Mouse (Mus musculus) hindbrain, embryonic 14.5 days (tissue): ENCODE data around the gene Tnik. TPM values are rescaled to one million over a fixed set of nuclear protein-coding genes. Genes with fewer than 3 reads are reported as not detected.

Experiments
- ATAC-seq: fragments of 200-750 bp; cut with Nextera tagmentation; 2 replicates; pipeline ENCODE4 v1.8.0; 2017; ENCODE audit warnings: moderate number of reproducible peaks, mild to moderate bottlenecking, moderate TSS enrichment, moderate library complexity; ENCODE audit not compliant: low FRiP score
- DNase-seq: peaks from one replicate; pipeline ENCODE4 v3.0.0-alpha.2; 2015; ENCODE audit warnings: low spot score
- H3K27ac ChIP-seq: fragments of 300-500 bp; sonication (generic); 2 replicates; pipeline ENCODE4 v1.5.1; 2014; ENCODE audit warnings: mild to moderate bottlenecking, moderate library complexity
- H3K27me3 ChIP-seq: fragments of 300-500 bp; sonication (generic); 2 replicates; pipeline ENCODE4 v1.6.1; 2014; ENCODE audit warnings: mild to moderate bottlenecking, low read length, mixed read lengths; ENCODE audit not compliant: control insufficient read depth, insufficient read depth
- H3K36me3 ChIP-seq: fragments of 300-500 bp; sonication (generic); replicated peaks from 2 replicates; pipeline ENCODE4 v1.6.1; 2014; ENCODE audit not compliant: control insufficient read depth, insufficient read depth
- H3K4me1 ChIP-seq: fragments of 300-500 bp; sonication (generic); replicated peaks from 2 replicates; pipeline ENCODE4 v1.6.1; 2014; ENCODE audit warnings: antibody characterized with exemption, low read length, mixed read lengths; ENCODE audit not compliant: control insufficient read depth, insufficient read depth
- H3K4me2 ChIP-seq: fragments of 300-500 bp; sonication (generic); replicated peaks from 2 replicates; pipeline ENCODE4 v1.6.1; 2014; ENCODE audit warnings: mild to moderate bottlenecking, moderate library complexity
- H3K4me3 ChIP-seq: fragments of 300-500 bp; sonication (generic); replicated peaks from 2 replicates; pipeline ENCODE4 v1.5.1; 2014; ENCODE audit warnings: mild to moderate bottlenecking, low read length
- H3K9ac ChIP-seq: fragments of 300-500 bp; sonication (generic); 2 replicates; pipeline ENCODE4 v1.6.1; 2014
- H3K9me3 ChIP-seq: fragments of 300-500 bp; sonication (generic); 2 replicates; pipeline ENCODE4 v1.6.1; 2016; ENCODE audit warnings: low read length; ENCODE audit not compliant: control insufficient read depth
- WGBS: fragments of 180-500 bp; shearing (Covaris S2); extraction: QIAGEN DNeasy Blood & Tissue Kit; methylation state at CpG from one replicate; pipeline ENCODE4 v1.1.7; 2014; 5-methylcytosine and 5-hydroxymethylcytosine counted together
- microRNA-seq: library from miRNA; unstranded; fragments of <30 nt; microRNA quantifications from one replicate; pipeline ENCODE4, GENCODE M21; 2016
- polyA plus RNA-seq: library from polyadenylated mRNA; unstranded; fragments of >200 nt; fragmentation: Nextera tagmentation; extraction: Ambion mirVana; gene quantifications from 2 replicates; pipeline ENCODE4 v1.2.1, GENCODE M21; 2014

The Tnik gene
- polyA plus RNA-seq, 1 experiment from 2014 or later, result 97.5 TPM

DNA sequence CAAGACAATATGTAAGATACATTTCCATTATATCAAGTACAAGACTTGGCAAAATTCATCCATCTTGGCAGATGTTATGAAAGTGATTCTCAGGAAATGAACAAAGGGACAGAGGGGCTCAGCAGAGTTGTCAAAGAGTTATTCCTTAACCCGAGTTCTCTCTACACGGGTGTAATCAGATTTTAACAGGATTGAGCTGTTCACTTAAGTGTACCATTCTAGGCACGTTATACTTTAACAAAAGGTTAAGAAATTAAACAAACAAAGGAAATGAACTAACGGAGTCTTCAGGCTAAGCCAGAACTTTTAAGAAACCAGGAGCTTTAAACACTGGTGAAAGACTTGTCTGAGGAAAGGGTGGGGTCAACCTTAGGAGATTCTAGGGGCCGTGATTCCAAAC is 458.2 kb downstream of the Tnik start:
- H3K4me1 ChIP-seq, result no peaks in the 10 kb centered on the region
- DNase-seq, result no peak
- ATAC-seq, result no peak
- H3K36me3 ChIP-seq, result no peaks in the 10 kb centered on the region
- H3K4me2 ChIP-seq, result no peak overlapping the region
- WGBS, result 78% methylated on average over 5 of the region's 5 CpGs
- H3K4me3 ChIP-seq, result no peak overlapping the region
- H3K27ac ChIP-seq, result no peak overlapping the region
- H3K27me3 ChIP-seq, result no peaks in the 10 kb centered on the region
- H3K9ac ChIP-seq, result no peak overlapping the region
- H3K9me3 ChIP-seq, result no peaks in the 10 kb centered on the region

- H3K9ac ChIP-seq, result no peak overlapping the region
- DNase-seq (no peak), ATAC-seq (no peak)
- no peaks in the 10 kb centered on the region for H3K36me3 ChIP-seq
- no peaks in the 10 kb centered on the region for H3K9me3 ChIP-seq
- H3K4me2 ChIP-seq, result no peak overlapping the region
- no peaks in the 10 kb centered on the region for H3K4me1 ChIP-seq
- no peak overlapping the region for H3K4me3 ChIP-seq
- H3K27me3 ChIP-seq, result no peaks in the 10 kb centered on the region
- WGBS, result 78% methylated on average over 7 of the region's 7 CpGs
- no peak overlapping the region for H3K27ac ChIP-seq
Measured at GRCm38 (mm10) chr3:28721838-28722237, 458.8 kb downstream of the Tnik start.

GRCm38 (mm10) chr3:28722531-28722930 is 459.5 kb downstream of the Tnik start:
- H3K4me1 ChIP-seq, result no peaks in the 10 kb centered on the region
- no peaks in the 10 kb centered on the region for H3K9me3 ChIP-seq
- no peaks in the 10 kb centered on the region for H3K36me3 ChIP-seq
- no peak overlapping the region for H3K4me3 ChIP-seq
- no peak for DNase-seq
- H3K4me2 ChIP-seq, result no peak overlapping the region
- H3K27me3 ChIP-seq, result no peaks in the 10 kb centered on the region
- no peak overlapping the region for H3K9ac ChIP-seq
- no peak for ATAC-seq
- H3K27ac ChIP-seq, result no peak overlapping the region

DNA sequence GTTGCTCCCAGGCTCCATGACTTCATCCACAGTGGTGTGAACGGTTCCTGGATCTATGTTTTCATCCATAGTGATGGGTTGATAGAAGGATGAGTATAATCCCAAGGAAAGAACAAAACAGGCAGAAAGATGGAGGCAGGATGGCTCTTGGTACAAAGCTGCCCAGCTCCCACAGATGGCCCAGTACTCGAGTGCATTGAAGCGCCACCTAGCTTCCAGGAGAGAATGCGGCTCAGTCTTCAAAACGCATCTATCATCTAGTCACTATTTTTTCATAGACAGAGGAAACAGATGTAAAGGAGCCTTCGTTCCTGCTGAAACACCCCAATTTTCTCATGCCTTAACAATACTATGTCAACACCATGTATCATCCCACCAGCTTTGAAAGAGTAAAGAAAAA is 460.5 kb downstream of the Tnik start:
- Histone ChIP-seq H3K9me3 (no peaks in the 10 kb centered on the region), H3K4me3 (no peak overlapping the region), H3K27me3 (no peaks in the 10 kb centered on the region), H3K36me3 (no peaks in the 10 kb centered on the region), H3K4me2 (no peak overlapping the region), H3K9ac (no peak overlapping the region), H3K4me1 (no peaks in the 10 kb centered on the region), H3K27ac (no peak overlapping the region)
- ATAC-seq, result no peak
- WGBS, result 63% methylated on average over 6 of the region's 6 CpGs
- no peak for DNase-seq

DNA sequence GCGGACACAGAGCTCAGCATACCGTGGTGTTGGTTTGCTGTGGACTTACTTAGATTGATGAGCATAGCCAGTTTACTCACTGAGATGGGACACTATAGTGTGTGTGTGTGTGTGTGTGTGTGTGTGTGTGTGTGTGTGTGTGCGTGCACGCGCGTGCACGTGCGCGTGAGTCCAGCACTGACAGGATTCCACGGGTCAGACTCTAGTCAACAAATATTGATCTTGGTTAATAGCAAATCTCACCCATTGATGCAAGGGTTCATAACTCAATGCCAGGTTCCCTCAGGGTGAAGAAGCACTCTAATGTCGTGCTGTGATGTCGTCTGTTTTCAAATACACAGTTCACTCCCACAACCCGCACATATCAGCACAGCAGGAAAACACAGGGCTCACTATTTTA is 462.2 kb downstream of the Tnik start:
- Histone ChIP-seq H3K27me3 (no peaks in the 10 kb centered on the region), H3K4me1 (no peaks in the 10 kb centered on the region), H3K9ac (no peak overlapping the region), H3K4me3 (no peak overlapping the region), H3K36me3 (no peaks in the 10 kb centered on the region), H3K27ac (no peak overlapping the region), H3K4me2 (no peak overlapping the region), H3K9me3 (no peaks in the 10 kb centered on the region)
- DNase-seq (no peak), ATAC-seq (no peak)
- 88% methylated on average over 13 of the region's 13 CpGs for WGBS

Small RNA genes within 50 kb of the gene (microRNA-seq; reads per million reads assigned to microRNA genes)
- gene Mir466q, result not detected
